Mouse (Mus musculus) MEL-GATA-1-ER (cell line): Measurements from ENCODE around the gene Slc2a2.
A peak's percentile ranks its signal among the peaks of the same experiment; 100 is the strongest.
"Not testable (repeated sequence)": the region's sequence is repeated elsewhere in the genome, so short reads cannot be mapped to it uniquely, and the experiment has no call there.

Experiments used
- DNase-seq: peaks from one replicate; pipeline ENCODE4 v3.0.0-alpha.2; 2012; ENCODE audit warnings: low read depth; ENCODE audit errors: extremely low read depth

Gene Slc2a2

DNA sequence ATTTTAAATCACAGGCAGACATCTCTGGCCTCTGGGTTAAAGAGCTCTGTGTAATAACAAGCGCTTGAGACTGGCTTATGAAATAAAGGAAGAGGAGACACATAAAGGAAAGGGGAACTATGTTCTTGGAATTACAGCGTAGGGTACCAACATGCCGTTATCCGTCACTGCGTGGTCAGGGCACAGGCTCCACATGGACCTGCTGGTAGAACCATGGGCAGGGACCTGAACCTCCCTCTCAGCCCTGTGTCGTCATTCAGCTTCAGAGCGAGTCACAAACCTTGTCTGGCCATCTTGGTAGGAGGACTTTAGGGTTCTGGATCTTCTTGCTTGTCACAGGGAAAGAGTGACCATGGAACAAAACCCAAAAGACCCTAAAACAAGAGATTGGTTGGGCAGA lies 28.7 kb downstream of the Slc2a2 start:
- no peak for DNase-seq

DNA sequence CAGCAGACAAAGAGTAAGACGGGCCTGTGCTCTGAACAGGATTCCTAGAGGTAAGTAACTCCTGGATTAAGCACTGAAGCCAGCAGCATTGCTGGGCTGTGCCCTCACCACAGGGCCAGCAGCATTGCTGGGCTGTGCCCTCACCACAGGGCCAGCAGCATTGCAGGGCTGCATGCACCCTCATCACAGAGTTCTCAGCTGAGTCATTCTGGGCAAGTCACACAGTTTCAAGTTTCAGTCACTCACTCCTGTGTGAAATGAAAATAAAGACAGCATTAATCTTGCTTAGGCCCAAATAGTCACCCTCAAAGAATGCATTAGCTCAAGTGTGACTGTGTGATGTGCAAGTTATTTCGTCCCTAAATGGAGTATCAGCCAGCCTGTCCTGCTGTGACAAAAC lies 37.0 kb downstream of the Slc2a2 start:
- no peak for DNase-seq

DNA sequence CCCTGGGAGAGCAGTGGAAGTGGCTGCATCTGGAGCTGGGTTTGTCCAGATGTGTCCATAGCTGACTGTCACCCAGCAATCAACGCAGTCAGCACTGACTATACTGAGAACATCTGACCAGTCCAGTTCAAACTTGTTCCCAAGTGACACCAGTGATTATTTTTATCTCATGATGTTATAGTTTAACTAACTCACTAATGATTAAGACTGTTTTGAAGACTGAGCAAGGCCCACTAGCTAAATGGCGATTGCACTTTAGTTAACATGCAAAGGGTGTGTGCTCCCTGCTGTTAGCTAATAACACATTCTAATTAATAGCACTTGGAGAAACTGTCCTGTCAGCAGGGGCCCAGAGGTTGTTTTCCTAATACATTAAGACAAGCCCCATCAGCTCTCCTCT lies 39.3 kb downstream of the Slc2a2 start:
- no peak for DNase-seq

DNA sequence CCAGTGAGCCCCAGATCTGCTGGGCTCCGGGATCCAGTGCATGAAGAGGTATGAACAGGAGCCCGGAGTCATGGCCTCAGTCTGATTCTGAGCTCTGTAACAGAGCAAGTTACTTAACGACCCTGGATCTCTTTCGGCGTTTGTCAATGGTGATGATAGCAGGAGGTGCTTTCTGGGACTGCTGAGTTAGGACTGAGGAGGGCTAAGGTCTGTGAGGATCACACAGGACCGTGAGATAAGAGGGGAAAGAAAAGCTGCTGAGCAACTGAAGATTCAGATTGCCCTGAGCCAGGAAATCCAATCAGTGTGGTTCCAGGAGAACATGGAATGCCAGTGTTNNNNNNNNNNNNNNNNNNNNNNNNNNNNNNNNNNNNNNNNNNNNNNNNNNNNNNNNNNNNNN lies 42.6 kb downstream of the Slc2a2 start:
- no peak for DNase-seq

DNA sequence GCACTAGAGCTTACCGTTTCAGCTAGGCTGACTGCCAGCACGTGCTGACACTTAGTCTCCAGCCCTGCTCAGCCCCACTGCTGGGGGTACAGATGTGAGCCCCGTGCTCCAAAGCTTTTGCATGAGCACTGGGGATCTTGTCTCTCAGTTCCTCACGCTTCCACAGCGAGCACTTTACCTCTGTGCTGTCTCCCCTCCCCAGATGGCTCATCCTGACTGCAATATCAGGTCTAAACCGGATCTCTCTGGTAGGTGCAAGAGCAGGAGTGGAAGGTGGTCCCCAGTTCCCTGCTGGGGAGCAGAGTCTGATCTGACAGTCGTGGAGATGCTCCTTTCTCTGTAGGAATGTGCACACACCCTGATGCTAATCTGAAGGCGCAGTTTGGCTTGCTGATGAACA lies 45.5 kb downstream of the Slc2a2 start:
- DNase-seq, result no peak

DNA sequence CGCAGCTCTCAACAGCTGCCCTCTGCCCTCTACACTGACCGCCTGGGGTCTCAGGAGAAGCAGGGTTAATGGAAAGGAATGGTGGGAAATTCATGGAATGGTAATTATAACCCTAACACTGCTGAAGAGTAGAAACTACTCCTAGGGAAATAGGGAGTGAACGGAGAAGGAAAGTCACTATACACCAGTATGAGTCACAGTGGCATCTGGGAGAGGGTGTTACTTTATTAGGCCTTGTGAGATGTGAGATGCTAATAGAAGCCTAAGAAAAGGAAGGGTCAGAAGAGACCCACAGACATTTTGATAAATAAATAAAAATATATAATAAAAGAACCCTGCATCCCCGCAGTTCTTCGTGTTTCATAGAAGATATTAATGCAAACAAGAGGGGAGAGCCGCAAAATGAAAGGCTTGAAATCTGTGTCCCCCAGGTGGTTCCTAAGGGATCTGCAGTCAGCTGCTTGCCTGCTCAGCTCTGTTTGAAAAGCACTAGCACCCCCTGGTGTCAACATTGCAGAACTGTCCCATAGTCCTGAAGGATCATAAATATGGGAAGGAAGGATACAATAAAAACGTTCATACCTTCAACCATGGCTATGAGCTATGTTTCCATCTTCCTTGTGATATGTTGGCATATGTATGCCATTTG lies 48.3 kb downstream of the Slc2a2 start:
- DNase-seq, result peak; percentile 68

DNA sequence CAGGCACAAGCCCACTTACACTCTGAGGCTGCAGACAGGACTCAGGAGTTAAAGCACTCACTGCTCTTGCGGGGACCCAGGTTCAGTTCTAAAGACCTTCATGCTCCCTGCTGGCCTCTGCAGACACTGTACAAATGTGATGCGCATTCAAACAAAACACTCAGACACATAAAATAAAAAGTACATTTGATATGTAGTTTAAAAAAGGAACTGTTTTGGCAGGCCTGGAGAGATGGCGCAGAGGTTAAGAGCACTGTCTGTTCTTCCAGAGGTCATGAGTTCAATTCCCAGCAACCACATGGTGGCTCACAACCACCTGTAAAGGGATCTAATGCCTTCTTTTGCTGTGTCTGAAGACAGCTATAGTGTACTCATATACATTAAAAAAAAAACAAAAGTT lies 50.4 kb downstream of the Slc2a2 start:
- peak; percentile 13 for DNase-seq

DNA sequence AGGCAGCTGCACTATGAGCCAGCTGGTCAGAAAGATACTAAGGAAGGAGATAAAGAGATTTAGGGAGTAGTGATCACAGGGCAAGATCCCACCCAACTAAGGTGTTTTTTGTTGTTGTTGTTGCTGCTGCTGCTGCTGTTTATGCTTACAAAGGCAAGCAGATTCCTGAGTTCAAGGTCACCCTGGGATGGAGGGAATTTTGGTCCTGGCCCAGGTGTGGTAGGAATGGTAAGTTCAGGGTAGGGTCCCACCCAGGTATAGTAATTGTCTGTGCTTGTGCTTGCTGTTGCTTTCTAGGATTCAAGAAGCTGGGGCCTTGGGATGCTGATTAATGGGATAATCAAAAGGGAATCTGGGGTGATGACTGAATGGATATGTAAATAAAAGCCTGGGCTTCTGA lies 51.3 kb downstream of the Slc2a2 start:
- DNase-seq, result no peak

DNA sequence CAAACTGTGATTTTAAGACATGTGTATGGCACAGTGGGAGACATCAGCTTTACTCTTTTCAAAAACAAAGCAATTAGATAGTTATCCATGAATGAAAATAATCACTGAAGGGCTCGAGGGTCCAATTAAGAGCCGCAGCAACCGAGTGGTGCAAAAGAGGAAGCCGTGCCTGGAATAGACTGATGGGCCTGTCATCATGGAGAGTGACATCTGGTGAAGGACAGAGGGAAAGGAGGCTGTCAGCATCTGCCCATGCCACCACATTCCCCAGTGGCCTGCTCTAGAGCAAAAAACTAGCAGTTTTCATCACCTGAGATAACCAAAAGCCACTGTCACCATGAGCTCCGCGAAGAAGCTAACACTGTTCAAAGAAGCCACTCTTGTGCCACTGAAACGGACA lies 57.8 kb downstream of the Slc2a2 start:
- no peak for DNase-seq

DNA sequence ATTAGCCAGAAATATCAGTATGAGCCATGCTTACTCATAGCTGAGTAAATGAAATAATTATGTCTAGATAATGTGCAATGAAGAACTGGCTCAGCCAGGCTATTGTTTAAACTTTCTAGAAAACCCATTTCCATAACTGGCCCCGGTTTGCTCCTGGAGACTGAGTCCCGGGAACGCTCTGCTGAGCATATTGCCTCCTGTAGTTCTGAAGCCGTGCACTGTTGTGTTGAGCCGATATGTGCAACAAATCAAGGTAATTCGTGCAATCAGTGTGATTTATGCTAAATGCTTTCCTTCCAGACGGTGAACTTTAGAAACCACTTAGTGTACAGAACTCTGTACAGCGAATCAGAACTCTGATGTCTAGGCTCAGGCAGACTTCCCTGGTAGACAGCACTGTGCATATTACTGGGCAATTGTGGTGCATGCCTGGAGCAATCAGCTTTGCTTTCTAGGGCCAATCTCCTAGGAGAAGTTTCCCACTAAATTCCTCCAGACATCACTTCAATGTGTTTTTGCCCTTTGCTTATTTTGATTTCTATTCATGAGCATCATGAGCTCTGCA lies 63.6 kb downstream of the Slc2a2 start:
- DNase-seq, result no peak

DNA sequence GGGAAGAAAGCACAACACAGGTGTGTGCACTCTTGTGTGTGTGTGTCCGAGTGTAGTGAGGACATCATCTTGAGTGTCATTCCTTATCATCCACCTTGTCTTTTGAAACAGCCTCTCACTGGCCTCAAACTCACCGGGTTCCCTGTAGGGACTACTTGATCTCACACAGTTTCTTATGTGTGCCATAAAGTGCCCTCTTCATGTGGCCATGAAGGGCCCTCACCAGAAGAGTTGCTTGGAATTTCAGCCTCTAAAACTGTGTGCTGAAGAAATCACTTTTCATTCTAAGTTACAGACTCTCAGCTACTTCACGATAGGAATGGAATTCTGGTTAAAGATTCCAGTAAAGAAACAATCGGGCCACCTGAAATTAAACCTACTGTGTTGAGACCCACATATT lies 69.2 kb downstream of the Slc2a2 start:
- DNase-seq, result no peak

DNA sequence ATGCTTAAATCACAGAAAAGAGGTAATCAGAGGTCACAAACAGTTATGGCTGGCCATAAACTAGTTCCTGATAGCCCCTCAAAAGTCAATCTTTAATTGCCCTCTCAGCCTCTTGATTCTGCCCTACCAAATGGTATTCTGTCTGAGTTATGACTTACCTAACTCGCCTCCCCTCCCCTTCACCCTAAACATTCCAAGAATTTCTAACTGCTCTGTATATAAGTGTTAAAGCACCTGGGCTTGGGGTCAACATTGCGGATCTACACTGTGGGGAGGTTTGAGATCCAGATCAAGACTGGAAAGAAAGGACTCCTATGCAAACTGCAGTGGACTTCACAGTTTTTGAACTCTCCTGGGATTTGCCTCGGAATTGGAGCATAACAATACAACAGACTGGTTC lies 70.5 kb downstream of the Slc2a2 start:
- DNase-seq, result no peak

DNA sequence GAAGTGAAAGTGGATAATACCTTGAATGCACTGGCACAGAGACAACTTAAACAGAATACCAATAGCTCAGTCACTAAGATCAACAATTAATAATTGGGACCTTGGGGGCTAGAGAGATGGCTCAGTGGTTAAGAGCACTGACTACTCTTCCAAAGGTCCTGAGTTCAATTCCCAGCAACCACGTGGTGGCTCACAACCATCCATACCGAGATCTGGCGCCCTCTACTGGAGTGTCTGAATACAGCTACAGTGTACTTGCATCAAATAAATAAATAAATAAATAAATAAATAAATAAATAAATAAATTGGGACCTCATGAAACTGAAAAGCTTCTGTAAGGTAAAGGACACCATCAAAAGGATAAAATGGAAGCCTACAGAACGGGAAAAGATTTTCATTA lies 75.2 kb downstream of the Slc2a2 start:
- not testable (repeated sequence) for DNase-seq

DNA sequence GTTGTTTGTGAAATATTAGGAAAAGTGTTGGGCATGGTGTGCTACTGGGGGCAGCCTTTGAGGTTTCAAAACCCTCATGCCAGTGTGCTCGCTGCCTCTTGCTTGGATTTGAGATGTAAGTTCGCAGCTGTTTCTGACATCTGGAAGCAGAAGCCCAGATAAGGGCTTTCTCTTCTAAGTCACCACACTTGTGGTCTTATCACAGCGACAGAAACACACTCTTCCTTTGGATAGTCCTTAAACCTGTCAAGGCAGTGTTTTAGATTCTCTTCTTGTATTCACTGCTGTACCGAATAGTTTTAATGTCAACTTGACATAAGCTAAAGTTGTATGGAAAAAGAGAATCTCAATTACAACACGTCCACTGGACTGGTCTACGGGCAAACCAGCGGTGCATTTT lies 77.7 kb downstream of the Slc2a2 start:
- peak; percentile 83 for DNase-seq

DNA sequence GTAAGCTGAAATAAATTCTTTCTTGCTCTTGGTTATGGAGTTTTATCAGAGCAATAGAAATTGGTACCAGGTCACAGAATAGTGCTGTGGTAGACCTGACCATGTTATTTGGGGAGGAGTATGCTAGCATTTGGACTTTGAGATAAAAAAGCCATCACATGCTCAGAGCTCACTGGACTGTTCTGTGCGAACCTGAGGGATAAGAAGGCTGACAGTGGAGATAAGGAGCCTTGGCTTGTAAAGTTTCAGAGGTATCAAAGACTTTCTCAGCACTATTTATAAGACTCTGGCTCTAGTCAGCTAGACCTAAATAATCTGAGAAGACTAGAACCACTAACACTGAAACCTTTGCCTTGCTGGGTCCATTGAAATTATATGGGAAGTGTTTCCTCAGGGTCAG lies 78.3 kb downstream of the Slc2a2 start:
- peak; percentile 66 for DNase-seq

DNA sequence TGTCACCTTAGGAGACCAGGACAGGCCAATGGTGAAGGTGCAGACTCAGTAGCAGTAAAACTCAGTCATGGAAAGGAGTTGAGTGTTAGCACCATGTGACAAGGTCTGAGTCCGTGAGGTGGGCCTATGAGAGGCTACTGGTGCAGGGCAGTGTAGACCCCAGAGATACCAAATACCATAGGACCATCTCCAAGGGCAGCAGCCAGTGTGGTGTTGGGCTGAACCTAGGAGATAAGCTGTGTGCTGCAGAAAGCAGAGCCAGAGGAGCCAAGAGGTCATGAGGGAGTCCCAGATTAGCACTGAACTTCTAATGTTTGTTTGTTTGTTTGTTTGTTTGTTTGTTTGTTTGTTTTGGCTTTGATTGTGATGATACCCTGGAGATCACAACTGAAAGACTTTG lies 78.8 kb downstream of the Slc2a2 start:
- DNase-seq, result no peak

DNA sequence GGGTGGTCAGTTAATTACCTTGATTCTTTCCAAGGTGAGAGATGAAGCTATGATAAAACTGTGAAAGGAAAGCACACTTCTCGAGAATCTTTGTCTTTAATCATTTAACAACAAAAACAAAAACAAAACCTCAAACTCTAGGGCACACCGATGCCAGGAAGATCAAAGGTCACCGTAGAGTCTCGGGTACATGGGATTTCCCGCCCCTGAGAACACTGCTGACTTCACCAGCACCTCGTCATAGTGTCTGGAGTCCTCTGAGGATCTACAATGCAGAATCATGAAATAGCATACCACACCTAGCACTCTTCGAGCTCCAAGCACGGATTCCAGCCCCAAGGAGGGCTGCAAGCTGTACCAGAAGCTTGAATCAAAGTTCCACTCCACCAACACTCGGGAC lies 82.8 kb downstream of the Slc2a2 start:
- DNase-seq, result no peak
